Mouse (Mus musculus) layer of hippocampus, adult 18-20 months (tissue): ENCODE results near the gene Atg101. TPM values are rescaled to one million over a fixed set of nuclear protein-coding genes. Genes with fewer than 3 reads are reported as not detected.

ENCODE experiments used
- DNase-seq, 2 experiments: peaks; one replicate each; pipeline ENCODE4 v3.0.0; 2022; ENCODE audit warnings: low spot score in 2 of 2
- total RNA-seq, 2 experiments: library from RNA; stranded (reverse); gene quantifications; 2 replicates each; pipeline ENCODE4 v1.2.3; 2021

Atg101 gene
- total RNA-seq, 2 experiments from 2014 or later: 53.2 to 57.5 TPM

- DNase-seq: no peak
Measured at GRCm38 (mm10) chr15:101282471-101282870, 1.6 kb upstream of the Atg101 start.

- peak; percentile 48 to 83 for DNase-seq
Measured at GRCm38 (mm10) chr15:101283183-101283910, 725 bp upstream of the Atg101 start.

GRCm38 (mm10) chr15:101286129-101286770, 2.2 kb downstream of the Atg101 start:
- no peak for DNase-seq

- no peak for DNase-seq
Measured at GRCm38 (mm10) chr15:101287361-101287760, 3.3 kb downstream of the Atg101 start.

- no peak for DNase-seq
Measured at GRCm38 (mm10) chr15:101290354-101290753, 6.3 kb downstream of the Atg101 start.

GRCm38 (mm10) chr15:101292012-101292411, 7.9 kb downstream of the Atg101 start:
- DNase-seq: no peak

GRCm38 (mm10) chr15:101293025-101293621, 9.1 kb downstream of the Atg101 start, which contains the start of gene 6030408B16Rik:
Gene 6030408B16Rik, plus strand, starts transcription at chr15:101293212.
- no peak for DNase-seq

GRCm38 (mm10) chr15:101294028-101294894, 10.2 kb downstream of the Atg101 start:
- DNase-seq: no peak

- DNase-seq: no peak
Measured at GRCm38 (mm10) chr15:101295106-101295505, 11.0 kb downstream of the Atg101 start.

- DNase-seq: no peak
Measured at GRCm38 (mm10) chr15:101295616-101296015, 11.5 kb downstream of the Atg101 start.

- DNase-seq: no peak
Measured at GRCm38 (mm10) chr15:101296091-101296490, 12.0 kb downstream of the Atg101 start.

- no peak for DNase-seq
Measured at GRCm38 (mm10) chr15:101297988-101298387, 13.9 kb downstream of the Atg101 start.

- no peak for DNase-seq
Measured at GRCm38 (mm10) chr15:101298550-101298949, 14.5 kb downstream of the Atg101 start.

GRCm38 (mm10) chr15:101299480-101299960, 15.4 kb downstream of the Atg101 start:
- no peak for DNase-seq

- no peak for DNase-seq
Measured at GRCm38 (mm10) chr15:101300128-101300527, 16.1 kb downstream of the Atg101 start.

- no peak for DNase-seq
Measured at GRCm38 (mm10) chr15:101302201-101302600, 18.1 kb downstream of the Atg101 start.

GRCm38 (mm10) chr15:101303830-101304229, 19.8 kb downstream of the Atg101 start:
- DNase-seq: no peak

GRCm38 (mm10) chr15:101306459-101306858, 22.4 kb downstream of the Atg101 start:
- DNase-seq: peak; percentile 76 to 90

- DNase-seq: peak; percentile 46 to 75
Measured at GRCm38 (mm10) chr15:101308440-101309348, 24.6 kb downstream of the Atg101 start.

GRCm38 (mm10) chr15:101309493-101309892, 25.4 kb downstream of the Atg101 start:
- no peak for DNase-seq
